Mouse (Mus musculus) CD8-positive naive resting alpha-beta T cell, adult 2 months (primary cell): ENCODE measurements around the gene Btg1.
A peak's percentile ranks its signal among the peaks of the same experiment; 100 is the strongest.

Source experiments
- DNase-seq, 2 experiments: peaks; one replicate each; pipeline ENCODE4 v3.0.0; 2022; ENCODE audit warnings: low read depth in 2 of 2, low spot score in 2 of 2

The Btg1 gene

DNA sequence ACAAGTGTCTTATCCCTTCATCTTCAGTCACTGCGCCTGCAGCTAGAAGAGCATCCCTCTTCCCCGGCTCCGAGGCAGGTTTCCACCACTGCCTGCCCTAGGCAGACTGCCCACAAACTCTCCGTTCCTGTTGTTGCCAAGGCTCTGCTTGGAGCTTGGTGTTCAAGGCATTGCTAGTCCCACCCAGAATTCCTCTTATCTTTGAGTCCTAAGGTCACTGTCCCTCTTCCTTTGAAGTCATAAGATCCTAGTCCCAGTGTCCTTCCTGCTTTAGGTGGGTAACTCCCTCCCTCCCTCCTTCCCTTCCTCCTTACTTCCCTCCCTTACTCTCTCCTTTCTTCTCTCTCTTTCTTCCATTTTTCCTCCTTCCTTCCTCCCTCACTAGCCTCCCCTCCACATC is 46.2 kb downstream of the Btg1 start:
- no peak for DNase-seq

DNA sequence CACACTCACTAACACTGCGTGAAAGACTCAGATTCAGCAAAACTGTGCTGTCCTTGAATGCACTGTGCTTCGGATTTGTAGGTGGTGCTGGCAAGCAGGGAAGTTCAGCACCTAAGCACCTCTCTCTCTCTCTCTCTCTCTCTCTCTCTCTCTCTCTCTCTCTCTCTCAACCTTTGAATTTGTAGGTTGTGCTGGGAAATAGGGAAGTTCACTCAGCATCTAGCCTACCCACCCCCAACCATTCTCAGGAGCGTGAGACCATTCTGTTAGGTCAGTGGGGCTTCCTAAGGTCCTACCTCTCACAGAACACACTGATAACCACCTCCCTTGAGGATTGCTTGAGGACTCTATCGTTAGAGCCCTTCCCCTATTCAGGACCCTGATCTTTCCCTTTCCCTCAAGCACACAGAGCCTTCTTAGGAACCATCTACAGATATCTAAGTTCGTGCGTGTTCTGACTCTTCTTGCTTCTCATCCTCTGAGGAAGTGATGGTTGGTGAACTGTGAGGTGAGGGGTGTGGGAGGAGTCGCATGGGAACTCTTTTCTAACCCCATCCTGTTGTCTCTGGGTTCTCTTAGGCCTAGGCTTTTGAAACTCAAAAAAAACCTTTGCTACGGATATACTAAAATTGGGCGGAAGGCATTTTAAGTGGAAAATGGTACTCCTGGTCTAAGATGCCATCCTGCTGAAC is 47.1 kb downstream of the Btg1 start:
- DNase-seq = peak; percentile 64 to 67
